Mouse (Mus musculus): ENCODE measurements around the gene Brwd1. TPM values are rescaled to one million over a fixed set of nuclear protein-coding genes. Genes with fewer than 3 reads are reported as not detected.
A peak's percentile ranks its signal among the peaks of the same experiment; 100 is the strongest.
"Not testable (repeated sequence)": the region's sequence is repeated elsewhere in the genome, so short reads cannot be mapped to it uniquely, and the experiment has no call there.

The Brwd1 gene
- polyA plus RNA-seq, 1 experiment from 2014 or later: 107 TPM

- H3K27me3 ChIP-seq (replicated peaks; ENCODE audit: control insufficient read depth, insufficient read depth, low read length); H3K27ac ChIP-seq (replicated peaks; ENCODE audit: low read depth, low read length); ATAC-seq (ENCODE audit: low read depth); H3K9ac ChIP-seq (ENCODE audit: low read depth, low read length); H3K4me2 ChIP-seq (ENCODE audit: low read depth, low read length); DNase-seq (ENCODE audit: low spot score); H3K9me3 ChIP-seq (ENCODE audit: control insufficient read depth, low read length); H3K4me3 ChIP-seq (ENCODE audit: low read depth, low read length); H3K4me1 ChIP-seq (ENCODE audit: control insufficient read depth, insufficient read depth, low read length): not testable (repeated sequence)
- no CpG with 5 or more reads among the region's 10 CpGs for WGBS
- H3K36me3 ChIP-seq (ENCODE audit: control insufficient read depth, insufficient read depth, low read length): peaks cover 36% of the 10 kb centered on the region
Measured at GRCm38 (mm10) chr16:96009124-96009523, 73.2 kb downstream of the Brwd1 start.

- not testable (repeated sequence) for H3K9me3 ChIP-seq (ENCODE audit: control insufficient read depth, low read length); DNase-seq (ENCODE audit: low spot score); H3K4me1 ChIP-seq (ENCODE audit: control insufficient read depth, insufficient read depth, low read length); H3K27me3 ChIP-seq (replicated peaks; ENCODE audit: control insufficient read depth, insufficient read depth, low read length); H3K4me3 ChIP-seq (ENCODE audit: low read depth, low read length); H3K27ac ChIP-seq (replicated peaks; ENCODE audit: low read depth, low read length); H3K9ac ChIP-seq (ENCODE audit: low read depth, low read length); H3K4me2 ChIP-seq (ENCODE audit: low read depth, low read length); ATAC-seq (ENCODE audit: low read depth)
- peaks cover 56% of the 10 kb centered on the region for H3K36me3 ChIP-seq (ENCODE audit: control insufficient read depth, insufficient read depth, low read length)
- WGBS: no CpG with 5 or more reads among the region's 10 CpGs
Measured at GRCm38 (mm10) chr16:96004278-96004677, 78.0 kb downstream of the Brwd1 start.

- ATAC-seq (ENCODE audit: low read depth) (no peak), DNase-seq (ENCODE audit: low spot score) (no peak)
- Histone ChIP-seq H3K36me3 (ENCODE audit: control insufficient read depth, insufficient read depth, low read length) (peaks cover 77% of the 10 kb centered on the region), H3K4me3 (ENCODE audit: low read depth, low read length) (no peak overlapping the region), H3K27me3 (replicated peaks; ENCODE audit: control insufficient read depth, insufficient read depth, low read length) (no peaks in the 10 kb centered on the region), H3K9me3 (ENCODE audit: control insufficient read depth, low read length) (no peaks in the 10 kb centered on the region), H3K9ac (ENCODE audit: low read depth, low read length) (no peak overlapping the region), H3K4me2 (ENCODE audit: low read depth, low read length) (no peak overlapping the region), H3K27ac (replicated peaks; ENCODE audit: low read depth, low read length) (no peak overlapping the region), H3K4me1 (ENCODE audit: control insufficient read depth, insufficient read depth, low read length) (no peaks in the 10 kb centered on the region)
- 93% methylated on average over 5 of the region's 5 CpGs for WGBS
Measured at GRCm38 (mm10) chr16:95999291-95999690, 83.0 kb downstream of the Brwd1 start.

- 80% methylated on average over 7 of the region's 7 CpGs for WGBS
- Histone ChIP-seq H3K36me3 (ENCODE audit: control insufficient read depth, insufficient read depth, low read length) (peaks cover 69% of the 10 kb centered on the region), H3K4me3 (ENCODE audit: low read depth, low read length) (no peak overlapping the region), H3K4me1 (ENCODE audit: control insufficient read depth, insufficient read depth, low read length) (0 out of 2 replicates have a peak, but pooled peaks cover 3% of the 10 kb centered on the region), H3K4me2 (ENCODE audit: low read depth, low read length) (no peak overlapping the region), H3K27me3 (replicated peaks; ENCODE audit: control insufficient read depth, insufficient read depth, low read length) (no peaks in the 10 kb centered on the region), H3K27ac (replicated peaks; ENCODE audit: low read depth, low read length) (no peak overlapping the region), H3K9ac (ENCODE audit: low read depth, low read length) (no peak overlapping the region), H3K9me3 (ENCODE audit: control insufficient read depth, low read length) (no peaks in the 10 kb centered on the region)
- ATAC-seq (ENCODE audit: low read depth): no peak
- no peak for DNase-seq (ENCODE audit: low spot score)
Measured at GRCm38 (mm10) chr16:95996156-95996555, 86.2 kb downstream of the Brwd1 start.

- WGBS: 80% methylated on average over 4 of the region's 4 CpGs
- peaks cover 56% of the 10 kb centered on the region for H3K36me3 ChIP-seq (ENCODE audit: control insufficient read depth, insufficient read depth, low read length)
- H3K27me3 ChIP-seq (replicated peaks; ENCODE audit: control insufficient read depth, insufficient read depth, low read length): not testable (repeated sequence)
Measured at GRCm38 (mm10) chr16:95994576-95994975, 87.8 kb downstream of the Brwd1 start.

GRCm38 (mm10) chr16:95992596-95992995 lies 89.7 kb downstream of the Brwd1 start:
- Histone ChIP-seq H3K27me3 (replicated peaks; ENCODE audit: control insufficient read depth, insufficient read depth, low read length) (no peaks in the 10 kb centered on the region), H3K4me3 (ENCODE audit: low read depth, low read length) (no peak overlapping the region), H3K4me2 (ENCODE audit: low read depth, low read length) (no peak overlapping the region), H3K27ac (replicated peaks; ENCODE audit: low read depth, low read length) (no peak overlapping the region), H3K36me3 (ENCODE audit: control insufficient read depth, insufficient read depth, low read length) (peaks cover 45% of the 10 kb centered on the region), H3K4me1 (ENCODE audit: control insufficient read depth, insufficient read depth, low read length) (0 out of 2 replicates have a peak, but pooled peaks cover 7% of the 10 kb centered on the region), H3K9ac (ENCODE audit: low read depth, low read length) (no peak overlapping the region), H3K9me3 (ENCODE audit: control insufficient read depth, low read length) (no peaks in the 10 kb centered on the region)
- ATAC-seq (ENCODE audit: low read depth) (no peak), DNase-seq (ENCODE audit: low spot score) (no peak)
- WGBS: 43% methylated on average over 5 of the region's 5 CpGs

More at GRCm38 (mm10) chr16:95994576-95994975, 87.8 kb downstream of the Brwd1 start:
- not testable (repeated sequence) for H3K27ac ChIP-seq (replicated peaks; ENCODE audit: low read depth, low read length); H3K9ac ChIP-seq (ENCODE audit: low read depth, low read length); H3K9me3 ChIP-seq (ENCODE audit: control insufficient read depth, low read length); ATAC-seq (ENCODE audit: low read depth); H3K4me3 ChIP-seq (ENCODE audit: low read depth, low read length); DNase-seq (ENCODE audit: low spot score); H3K4me1 ChIP-seq (ENCODE audit: control insufficient read depth, insufficient read depth, low read length); H3K4me2 ChIP-seq (ENCODE audit: low read depth, low read length)

- Histone ChIP-seq H3K4me1 (ENCODE audit: control insufficient read depth, insufficient read depth, low read length) (0 out of 2 replicates have a peak, but pooled peaks cover 7% of the 10 kb centered on the region), H3K27ac (replicated peaks; ENCODE audit: low read depth, low read length) (peak overlapping the region; percentile 94), H3K36me3 (ENCODE audit: control insufficient read depth, insufficient read depth, low read length) (peaks cover 47% of the 10 kb centered on the region), H3K27me3 (replicated peaks; ENCODE audit: control insufficient read depth, insufficient read depth, low read length) (no peaks in the 10 kb centered on the region), H3K4me3 (ENCODE audit: low read depth, low read length) (peak overlapping the region; percentile 84), H3K4me2 (ENCODE audit: low read depth, low read length) (peak overlapping the region; percentile 82), H3K9me3 (ENCODE audit: control insufficient read depth, low read length) (no peaks in the 10 kb centered on the region), H3K9ac (ENCODE audit: low read depth, low read length) (peak overlapping the region; percentile 75)
- WGBS: 4% methylated on average over 10 of the region's 10 CpGs
- DNase-seq (ENCODE audit: low spot score) (peak; percentile 30), ATAC-seq (ENCODE audit: low read depth) (no peak)
Measured at GRCm38 (mm10) chr16:95991122-95991900, 91.0 kb downstream of the Brwd1 start.

- Histone ChIP-seq H3K36me3 (ENCODE audit: control insufficient read depth, insufficient read depth, low read length) (peaks cover 46% of the 10 kb centered on the region), H3K27me3 (replicated peaks; ENCODE audit: control insufficient read depth, insufficient read depth, low read length) (no peaks in the 10 kb centered on the region), H3K4me2 (ENCODE audit: low read depth, low read length) (peak within 1 kb of the TSS; percentile 82), H3K9ac (ENCODE audit: low read depth, low read length) (peak within 1 kb of the TSS; percentile 88), H3K4me1 (ENCODE audit: control insufficient read depth, insufficient read depth, low read length) (0 out of 2 replicates have a peak, but pooled peaks cover 7% of the 10 kb centered on the region), H3K9me3 (ENCODE audit: control insufficient read depth, low read length) (no peaks in the 10 kb centered on the region), H3K27ac (replicated peaks; ENCODE audit: low read depth, low read length) (peak within 1 kb of the TSS; percentile 94), H3K4me3 (ENCODE audit: low read depth, low read length) (peak within 1 kb of the TSS; percentile 84)
- under 1% methylated on average over 29 of the region's 62 CpGs for WGBS
- ATAC-seq (ENCODE audit: low read depth) (peak; percentile 93), DNase-seq (ENCODE audit: low spot score) (peak; percentile 97)
Measured at GRCm38 (mm10) chr16:95990462-95991121, 91.7 kb downstream of the Brwd1 start, which contains the start of gene Psmg1. Gene Psmg1, minus strand, starts transcription at chr16:95990960.

All from embryonic facial prominence, embryonic 14.5 days (tissue).